Mouse (Mus musculus) cerebellum, postnatal 25 days (tissue): Measurements from ENCODE around the gene Cnot3.
"Not testable (repeated sequence)": the region's sequence is repeated elsewhere in the genome, so short reads cannot be mapped to it uniquely, and the experiment has no call there.

ENCODE experiments used
- DNase-seq, 2 experiments: peaks; one replicate each; pipeline ENCODE4 v3.0.0; 2021; ENCODE audit warnings: mixed read lengths in 2 of 2

The Cnot3 gene

DNA sequence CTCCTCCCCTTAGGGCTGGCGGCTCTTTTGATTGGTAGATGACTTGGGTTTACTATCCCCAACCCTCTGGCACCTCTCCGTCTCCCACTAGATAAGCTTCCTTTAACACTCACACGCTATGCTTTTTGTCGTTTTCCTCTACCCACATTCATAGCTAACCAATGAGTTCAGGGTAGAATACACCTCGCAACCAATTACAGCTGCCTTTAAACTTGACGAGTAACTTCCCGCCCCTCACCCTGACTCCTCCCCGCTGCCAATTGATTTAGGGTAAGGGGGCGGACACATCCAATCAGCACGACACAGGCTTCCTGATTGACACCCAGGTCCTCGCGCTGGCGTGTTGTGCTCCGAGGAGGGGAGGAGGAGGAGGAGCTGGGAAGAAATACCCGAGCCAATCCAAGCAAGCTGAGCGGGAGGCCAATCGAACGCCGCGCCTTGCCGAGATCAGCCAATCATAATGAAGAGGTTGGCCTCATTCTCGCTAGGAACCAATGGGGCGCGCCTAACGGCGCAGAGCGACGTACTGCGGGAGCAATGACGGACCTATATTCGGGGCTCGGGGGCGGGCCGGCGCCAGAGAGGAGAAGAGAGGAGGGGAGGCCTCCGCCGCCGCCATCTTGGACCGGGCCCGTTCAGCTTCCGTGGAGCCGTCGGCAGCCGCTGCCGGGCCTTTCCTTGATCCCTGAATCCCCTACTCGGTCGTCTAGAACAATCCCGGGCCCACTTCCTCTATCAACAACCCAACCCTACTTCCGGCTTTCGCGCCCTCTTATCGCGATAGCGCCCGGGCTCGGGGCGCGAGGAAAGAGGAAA is at the start of gene Cnot3:
TSS of gene Cnot3 (plus strand) at position 597 of the 816 bp plus-strand sequence.
- peak; percentile 97 to 98 for DNase-seq

DNA sequence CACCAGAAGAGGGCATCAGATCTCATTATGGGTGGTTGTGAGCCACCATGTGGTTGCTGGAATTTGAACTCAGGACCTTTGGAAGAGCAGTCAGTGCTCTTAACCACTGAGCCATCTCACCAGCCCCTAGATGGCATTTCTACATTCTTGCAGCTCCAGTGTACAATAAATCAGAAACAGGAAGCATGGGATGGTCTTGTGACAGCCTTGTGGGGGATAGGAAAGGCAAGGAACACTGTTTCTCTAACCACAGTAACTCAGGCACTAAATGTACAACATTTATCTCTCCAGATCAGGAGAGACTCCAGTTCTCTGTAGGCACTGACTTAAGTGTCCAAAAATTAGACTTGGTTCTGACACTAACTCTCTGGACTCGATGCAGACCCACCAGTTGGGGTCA is 47.3 kb upstream of the Cnot3 start:
- not testable (repeated sequence) for DNase-seq

DNA sequence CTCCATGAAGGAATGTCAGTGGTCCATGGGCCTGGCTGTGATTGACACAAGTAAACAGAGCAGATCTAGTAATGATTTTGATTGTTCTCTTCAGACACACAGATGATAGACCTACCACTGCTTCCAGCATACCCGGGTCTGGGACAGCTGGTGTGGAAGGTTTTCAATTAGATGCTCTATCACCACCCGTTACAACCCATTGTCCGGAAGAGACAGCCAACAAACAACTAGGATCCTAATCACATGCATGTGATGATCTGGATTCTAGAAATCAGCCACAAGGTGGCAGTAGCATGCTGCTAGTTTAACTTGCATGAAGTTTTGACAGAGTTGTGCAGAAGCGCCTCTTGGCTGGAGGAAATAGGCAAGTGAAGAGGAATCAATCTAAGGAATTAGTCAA is 43.9 kb upstream of the Cnot3 start:
- peak; percentile 44 to 71 for DNase-seq

DNA sequence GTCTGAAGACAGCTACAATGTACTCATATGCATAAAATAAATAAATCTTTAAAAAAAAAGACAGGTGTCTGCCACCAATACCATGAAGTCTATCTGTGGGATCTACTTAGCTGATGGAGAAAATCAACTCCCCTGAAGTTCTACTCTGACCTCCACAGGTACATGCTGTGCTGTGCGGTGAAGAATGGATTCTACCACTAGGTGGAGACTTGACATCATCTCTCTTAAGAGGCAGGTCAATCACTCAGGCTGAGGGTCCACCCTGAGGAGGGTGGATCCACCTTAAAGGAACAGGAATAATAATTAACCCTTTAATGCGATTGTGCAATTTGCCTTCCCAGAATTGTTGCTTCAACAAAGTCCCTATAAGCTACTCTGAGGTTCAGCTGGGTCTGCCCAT is 38.3 kb upstream of the Cnot3 start:
- DNase-seq, result no peak

DNA sequence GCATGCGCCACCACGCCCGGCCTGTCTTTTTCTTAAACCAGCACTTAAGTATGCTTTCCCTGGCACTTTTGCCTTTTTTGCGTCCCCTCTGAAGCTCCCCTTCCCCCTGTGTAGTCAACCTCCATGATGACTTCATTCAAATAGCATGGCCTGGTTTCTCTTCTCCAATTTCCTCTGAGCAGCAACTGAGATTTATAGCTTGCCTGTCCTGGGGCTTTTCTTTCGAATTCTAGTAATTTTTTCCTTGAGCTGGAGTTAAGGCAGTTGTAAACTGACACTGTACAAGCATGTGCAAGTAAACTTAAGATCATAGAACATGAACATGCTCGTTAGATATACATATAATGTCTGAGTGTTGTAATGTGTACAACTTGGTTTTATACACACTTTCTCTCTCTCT is 37.7 kb upstream of the Cnot3 start:
- DNase-seq, result no peak

DNA sequence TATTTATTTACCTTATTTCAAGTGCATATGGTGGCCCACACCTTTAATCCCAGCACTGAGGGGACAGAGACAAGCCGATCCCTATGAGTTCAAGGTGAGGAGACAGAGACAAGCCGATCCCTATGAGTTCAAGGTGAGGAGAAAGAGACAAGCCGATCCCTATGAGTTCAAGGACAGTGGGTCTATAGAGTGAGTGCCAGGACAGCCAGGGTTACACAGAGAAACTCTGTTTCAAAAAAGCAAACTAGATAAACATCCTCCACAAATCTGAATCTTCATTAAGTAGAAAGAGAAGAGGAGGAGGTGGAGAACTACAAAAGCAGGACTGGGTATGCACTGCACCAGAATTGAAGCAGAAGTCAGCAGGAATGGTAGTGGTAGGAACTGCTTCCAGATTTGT is 36.4 kb upstream of the Cnot3 start:
- DNase-seq, result no peak

DNA sequence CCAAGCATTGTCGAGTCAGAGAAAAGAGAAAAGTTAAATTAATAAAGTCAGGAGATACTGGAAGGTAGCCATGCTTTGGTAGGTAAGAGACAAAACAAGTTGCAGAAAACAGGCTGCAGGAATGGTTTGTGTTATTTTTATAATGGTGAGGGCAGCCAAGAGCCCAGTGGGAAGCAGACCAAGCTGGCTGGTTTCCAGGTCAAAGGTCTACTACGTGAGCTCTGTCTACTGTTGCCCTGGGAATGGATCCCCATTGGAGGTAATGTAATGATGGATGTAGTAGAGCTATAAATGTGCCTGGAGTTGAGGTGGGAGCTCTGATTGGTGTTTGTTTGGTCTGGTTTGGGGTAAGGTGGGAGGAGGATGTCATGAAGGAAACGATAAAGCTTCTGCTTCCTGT is 36.0 kb upstream of the Cnot3 start:
- DNase-seq, result no peak

DNA sequence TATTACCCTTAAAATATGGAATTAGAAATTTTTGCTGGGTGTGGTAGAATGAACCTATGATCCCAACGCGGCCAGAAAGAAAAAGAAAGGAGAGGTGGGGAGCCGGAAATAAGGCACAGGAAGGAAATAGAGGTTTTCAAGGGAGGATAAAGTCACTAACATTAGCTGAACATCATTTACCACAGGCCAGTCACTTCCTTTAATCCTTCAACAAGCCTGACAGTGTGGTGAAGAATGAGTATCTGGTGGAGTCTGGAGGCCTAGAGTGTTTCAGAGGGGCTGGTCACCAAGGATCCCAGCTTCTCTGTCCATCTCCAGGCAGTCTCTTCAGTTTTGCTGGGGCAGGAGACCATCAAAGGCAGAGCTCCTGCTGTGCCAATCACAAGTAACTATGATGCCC is 34.6 kb upstream of the Cnot3 start:
- no peak for DNase-seq

DNA sequence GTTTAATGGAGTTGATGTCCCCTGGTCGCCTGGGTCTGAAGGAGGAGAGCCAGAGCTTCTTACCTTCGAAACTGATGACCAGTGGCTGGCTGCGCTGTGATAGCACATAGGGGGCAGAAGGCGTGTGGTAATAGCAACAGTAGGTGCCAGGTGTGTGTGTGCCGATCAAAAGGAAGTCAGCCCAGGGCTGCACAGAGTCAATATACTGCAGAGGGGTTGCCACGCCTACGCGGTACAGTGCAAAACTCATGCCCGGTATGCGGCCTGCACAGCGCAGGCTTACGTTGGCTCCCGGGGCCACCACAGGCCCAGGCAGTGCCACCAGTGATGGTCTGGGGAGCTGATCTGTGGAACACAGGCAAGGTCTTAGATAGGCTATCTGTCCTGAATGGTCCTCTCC is 34.1 kb upstream of the Cnot3 start:
- no peak for DNase-seq

DNA sequence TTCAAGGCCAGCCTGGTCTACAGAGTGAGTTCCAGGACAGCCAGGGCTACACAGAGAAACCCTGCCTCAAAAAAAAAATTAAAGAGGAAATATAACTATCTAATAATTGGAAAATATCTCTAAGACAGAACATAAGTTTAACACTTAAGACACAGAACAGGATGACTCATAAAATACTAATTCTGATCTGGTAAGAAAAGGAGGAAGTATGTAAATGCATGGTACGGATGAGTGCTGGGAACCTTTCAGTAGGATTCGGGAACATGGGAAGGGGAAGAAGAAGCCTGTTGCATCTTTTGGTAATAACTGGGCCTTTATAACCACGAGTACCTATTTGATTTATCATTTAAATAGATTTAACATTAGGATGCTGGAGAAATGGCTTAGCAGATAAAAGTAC is 31.0 kb upstream of the Cnot3 start:
- no peak for DNase-seq

DNA sequence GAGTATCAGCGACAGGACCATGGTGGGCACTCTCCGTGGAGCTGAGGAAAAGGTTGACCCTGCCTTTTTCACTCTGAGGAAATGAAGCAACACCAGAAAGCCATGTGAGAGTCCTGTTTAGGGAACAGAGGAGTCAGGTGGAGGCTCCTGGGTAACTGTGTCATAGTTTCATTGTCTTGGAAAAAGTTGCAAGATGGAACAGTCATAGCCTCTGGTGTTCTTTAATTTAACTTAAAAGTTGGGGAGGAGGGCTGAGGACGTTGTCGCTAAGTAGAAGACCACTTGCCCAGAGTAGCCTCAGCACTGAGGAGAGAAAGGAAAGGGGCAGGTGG is 29.0 kb upstream of the Cnot3 start, which contains the start of gene Oscar:
TSS of gene Oscar (minus strand) at position 101 of the 332 bp plus-strand sequence.
- no peak for DNase-seq

DNA sequence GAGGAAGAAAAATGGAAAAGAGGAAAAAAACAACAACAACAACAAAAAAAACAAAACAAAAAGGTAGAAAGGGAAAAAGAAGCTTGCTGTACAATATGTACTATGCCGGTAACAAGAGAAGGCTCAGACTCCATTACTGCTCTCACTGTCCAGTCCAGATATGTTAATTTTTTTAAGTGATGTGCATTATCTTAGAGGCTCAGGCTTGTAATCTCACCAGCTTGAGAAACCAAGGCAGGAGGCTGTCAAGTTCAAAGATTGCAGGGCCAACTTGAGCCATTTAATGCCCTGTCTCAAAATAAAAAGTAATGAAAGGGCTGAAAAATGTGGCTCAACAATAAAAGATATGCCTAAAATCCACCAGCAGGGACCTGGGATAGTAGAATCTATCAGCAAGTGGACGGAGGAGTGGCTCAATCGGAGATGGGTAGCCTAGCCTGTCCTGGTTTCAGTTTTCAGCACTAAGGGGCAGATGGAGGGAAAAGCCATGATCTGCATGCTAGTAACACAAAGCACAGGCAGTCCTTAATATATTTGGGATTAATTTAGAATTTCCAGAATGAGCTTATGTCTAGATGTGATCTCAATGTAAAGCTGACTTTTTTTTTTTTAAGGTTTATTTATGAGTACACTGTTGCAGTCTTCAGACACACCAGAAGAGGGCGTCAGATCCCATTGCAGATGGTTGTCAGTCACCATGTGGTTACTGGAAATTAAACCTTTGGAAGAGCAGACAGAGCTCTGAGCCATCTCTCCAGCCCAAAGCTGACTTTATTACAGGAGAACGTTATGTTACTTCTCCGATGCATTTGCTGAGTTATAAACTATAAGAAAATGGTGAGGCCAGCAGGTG is 28.5 kb upstream of the Cnot3 start:
- DNase-seq, result peak in 1 of 2 experiments; percentile 76

DNA sequence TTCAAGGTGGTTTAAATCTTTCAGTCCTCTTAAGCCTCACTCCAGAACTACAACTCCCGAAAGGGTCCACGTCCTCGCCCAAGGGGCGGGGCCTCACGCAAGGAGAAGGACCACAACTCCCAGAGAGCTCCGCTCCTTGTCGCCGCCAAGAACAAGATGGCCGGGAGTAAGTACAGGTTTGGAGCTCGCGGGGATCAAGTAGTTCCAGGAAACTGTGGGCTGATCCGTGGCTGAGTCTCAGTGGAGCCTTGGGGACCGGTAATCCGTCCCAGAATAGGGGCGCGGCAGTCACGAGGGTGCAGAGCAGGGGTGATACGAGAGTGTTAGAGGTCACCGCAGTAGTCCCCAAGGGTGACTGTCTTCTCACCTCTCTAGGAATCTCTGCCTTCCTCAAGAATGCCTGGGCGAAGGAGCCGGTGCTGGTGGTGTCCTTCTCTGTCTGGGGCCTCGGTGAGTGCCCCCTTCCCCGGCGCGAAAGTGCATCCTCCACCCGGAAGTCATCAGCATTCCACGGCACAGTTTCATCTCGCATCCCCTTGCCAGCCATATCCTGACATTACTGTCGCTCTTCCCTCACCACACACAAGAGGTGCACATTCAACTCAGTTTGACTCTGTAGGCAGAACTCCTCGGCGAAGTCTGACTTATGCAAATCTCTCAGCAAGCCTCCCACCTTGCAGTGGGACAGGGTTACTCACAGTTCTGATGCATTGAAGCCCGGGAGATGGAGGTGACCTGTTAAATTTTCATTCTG is 27.6 kb upstream of the Cnot3 start, which contains the start of gene Ndufa3:
TSS of gene Ndufa3 (plus strand) at position 132 of the 754 bp plus-strand sequence.
- DNase-seq, result peak; percentile 89 to 94

DNA sequence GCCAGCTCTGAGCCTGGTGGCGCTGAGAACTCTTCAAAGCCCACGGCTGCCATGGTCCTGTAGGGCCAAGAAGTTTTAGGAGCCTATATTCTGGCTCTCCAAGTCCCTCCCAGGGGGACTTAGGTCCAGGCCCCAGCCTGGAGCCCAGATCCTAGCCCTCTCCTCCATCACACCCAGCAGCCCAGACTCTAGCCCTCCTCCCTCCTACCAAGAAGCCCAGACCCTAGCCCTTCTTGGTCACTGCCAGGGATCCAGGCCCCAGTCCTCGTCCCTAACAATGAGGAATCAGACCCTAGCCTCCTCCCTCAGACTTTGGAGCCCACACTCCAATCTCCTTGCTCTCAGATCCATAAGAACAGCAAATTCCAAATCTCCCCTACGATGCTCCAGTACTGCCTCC is 16.0 kb upstream of the Cnot3 start:
- DNase-seq, result peak in 1 of 2 experiments; percentile 17

DNA sequence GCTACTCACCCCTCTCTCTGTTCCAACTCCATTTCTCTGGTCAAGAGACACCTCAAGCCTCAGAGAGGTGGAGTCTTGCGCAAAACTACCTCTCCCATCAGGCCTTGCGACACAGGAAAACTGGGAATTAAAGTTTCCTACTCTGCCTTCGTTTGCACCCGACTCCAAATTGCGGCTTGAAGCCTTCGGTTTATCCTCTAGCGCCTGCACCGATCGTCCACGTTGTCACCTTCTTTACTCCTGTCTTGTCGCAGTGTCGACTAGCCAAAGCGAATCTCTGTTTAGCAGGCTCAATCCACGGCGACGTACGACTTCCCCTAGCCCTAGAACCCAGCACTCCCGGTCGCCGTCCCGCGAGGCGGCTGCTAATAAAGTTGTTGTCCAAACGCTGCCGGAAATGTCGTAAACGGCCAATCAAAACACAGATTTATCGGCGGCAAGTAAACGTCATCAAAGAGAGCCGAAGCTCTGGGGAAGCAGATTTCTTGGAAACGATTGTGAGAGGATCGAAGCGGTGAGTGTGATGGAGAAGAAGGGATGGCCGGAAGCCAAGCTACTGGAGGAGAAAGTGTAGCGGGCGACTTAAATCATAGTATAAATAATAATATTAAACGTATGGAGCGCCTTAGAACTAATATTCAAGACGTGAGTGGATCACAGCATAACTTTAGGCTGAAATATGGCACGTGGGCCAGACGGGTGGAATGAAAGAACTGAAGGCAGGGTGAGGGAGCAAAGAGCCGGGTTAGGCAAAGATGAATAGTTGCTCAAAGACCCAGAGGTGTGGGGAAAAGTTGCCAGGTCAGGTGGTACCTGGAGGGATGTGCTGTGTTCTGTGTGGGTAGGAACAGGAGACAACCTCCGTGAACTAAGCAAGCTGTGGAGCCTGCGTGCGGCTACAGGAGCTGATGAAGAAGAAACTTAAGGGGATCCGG is 15.3 kb upstream of the Cnot3 start, which contains the start of the genes Tfpt and Prpf31:
TSS of gene Tfpt (minus strand) at position 387 of the 935 bp plus-strand sequence.
TSS of gene Prpf31 (plus strand) at position 443 of the 935 bp plus-strand sequence.
- DNase-seq, result peak; percentile 93 to 97

DNA sequence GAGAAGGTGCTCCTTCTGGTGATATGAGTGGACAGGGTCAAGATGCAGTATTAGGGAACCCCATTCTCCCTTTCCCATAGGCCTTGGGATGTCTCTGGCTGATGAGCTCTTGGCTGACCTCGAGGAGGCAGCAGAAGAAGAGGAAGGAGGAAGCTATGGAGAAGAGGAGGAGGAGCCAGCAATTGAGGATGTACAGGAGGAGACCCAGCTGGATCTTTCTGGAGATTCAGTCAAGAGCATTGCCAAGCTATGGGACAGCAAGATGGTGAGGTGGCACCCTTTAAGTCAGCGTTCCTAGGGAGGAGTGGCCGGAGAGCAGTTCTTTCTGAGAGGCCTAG is 14.6 kb upstream of the Cnot3 start:
- DNase-seq, result no peak

DNA sequence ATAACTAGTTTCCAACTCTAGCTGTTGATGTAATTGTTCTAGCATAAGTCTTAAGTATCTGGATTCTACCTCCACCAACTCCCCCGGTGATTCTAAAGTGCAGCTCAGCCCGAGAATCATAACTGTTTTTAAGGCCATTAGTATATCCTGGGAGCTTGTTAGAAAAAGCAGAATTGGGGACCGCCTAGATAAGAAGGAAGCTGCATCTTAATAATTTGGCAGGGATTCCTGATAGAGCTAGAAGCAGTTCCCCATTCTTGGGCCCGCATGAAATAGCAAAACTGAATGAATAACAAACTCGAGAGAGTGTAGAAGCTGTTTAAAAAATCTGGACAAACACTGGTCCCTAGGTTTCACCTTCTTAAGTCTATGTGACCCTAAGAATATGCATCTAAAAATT is 1.7 kb upstream of the Cnot3 start:
- DNase-seq, result no peak

DNA sequence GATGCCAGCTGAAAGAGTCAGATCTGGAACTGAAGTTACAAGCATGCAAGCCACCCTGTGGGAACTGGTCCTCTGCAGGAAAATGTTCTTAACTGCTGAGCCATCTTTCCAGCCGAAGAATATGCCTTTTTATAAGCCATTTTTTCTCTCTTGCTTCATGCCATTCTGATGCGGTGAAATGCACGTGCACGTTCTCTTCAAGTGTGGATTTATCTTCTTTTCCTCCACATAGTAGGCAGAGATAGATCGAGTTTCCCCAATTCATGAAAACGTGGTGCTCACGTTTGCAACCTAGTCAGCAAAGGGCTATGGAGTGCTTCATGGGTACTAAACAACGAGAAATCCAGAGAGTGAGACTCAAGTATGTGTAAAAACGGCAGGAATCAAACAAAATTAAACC is 1.2 kb upstream of the Cnot3 start:
- DNase-seq, result no peak

DNA sequence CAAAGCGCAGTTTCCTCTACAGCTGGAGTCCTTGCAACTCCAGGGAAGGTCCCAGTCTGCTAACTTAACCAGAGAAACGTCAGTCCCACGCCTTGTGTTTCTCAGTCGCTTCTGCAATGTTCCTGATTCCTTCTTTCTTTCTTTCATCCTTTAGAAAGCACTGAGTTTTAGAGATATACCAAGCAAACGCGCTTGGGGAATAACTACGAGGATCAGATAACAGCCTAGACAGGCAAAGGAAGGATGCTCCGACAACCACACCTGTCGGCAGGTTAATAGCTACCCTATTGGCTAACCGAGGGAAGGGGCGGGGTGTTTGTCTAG is 758 bp upstream of the Cnot3 start:
- DNase-seq, result peak in 1 of 2 experiments; percentile 96

DNA sequence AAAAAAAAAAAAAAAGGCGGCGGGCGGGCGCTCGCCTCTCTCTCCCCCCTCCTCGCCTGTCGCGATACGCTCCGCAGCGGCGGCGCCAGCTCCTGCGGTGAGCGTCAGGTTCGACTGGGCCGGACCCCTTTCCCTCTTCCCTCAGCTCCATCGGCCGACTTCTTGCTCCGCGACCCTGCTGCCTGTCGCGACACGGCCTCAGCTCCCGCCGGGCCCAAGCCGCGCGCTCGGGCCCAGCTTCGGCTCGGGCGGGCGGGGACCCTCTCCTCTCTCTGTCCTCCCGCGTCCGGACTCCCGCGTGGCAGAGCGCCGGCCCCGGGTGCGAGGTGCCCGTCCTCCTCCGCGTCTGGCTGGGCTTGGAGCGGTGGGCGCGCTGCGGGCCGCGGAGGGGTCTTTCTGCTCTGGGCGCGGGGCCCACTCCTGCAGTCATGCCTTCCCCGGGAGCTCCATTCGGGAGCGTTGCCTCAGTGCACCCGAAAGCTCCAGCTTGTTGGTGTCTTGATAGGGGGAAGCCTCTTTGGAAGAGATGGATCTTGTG is 489 bp downstream of the Cnot3 start:
- DNase-seq, result no peak

DNA sequence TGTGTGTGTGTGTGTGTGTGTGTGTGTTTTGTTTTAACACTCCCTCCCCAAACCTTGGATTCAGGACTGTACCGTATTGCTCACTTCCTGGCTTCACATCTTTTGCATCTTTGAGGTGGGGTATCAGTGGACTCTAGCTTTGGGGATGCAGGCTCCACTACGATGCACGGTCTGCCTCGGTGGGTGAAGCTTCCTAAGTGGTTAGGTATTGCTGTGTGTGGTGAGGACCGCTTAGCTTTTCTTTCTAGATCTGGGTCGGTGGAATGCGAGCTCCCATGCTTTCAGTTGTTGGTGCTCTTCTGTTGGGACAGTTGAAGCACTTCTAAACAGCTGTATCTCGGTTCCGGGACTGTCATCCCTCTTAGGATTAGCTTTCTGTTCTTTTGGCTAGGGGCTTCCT is 1.1 kb downstream of the Cnot3 start:
- DNase-seq, result no peak

DNA sequence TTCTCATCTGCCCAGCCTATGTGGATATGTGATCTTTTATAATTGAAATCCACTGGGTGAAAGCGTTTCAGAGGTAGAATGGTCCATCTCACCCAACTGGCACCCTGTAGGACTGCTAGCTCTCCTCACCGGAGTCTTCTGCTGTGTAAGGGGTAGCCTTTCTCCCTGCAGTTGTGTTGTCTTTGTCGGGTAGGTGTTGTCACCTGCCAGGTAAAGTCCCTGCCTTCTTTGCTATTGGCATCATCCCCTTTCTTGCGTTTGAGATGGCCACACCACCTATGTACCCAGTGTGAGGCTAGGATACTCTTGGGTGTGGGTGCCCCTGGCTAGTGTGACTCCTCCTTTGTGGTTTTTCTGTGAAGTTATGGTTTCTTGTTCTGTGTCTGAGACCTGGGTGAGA is 1.6 kb downstream of the Cnot3 start:
- no peak for DNase-seq
